Mouse (Mus musculus) natural killer cell, adult 2 months (primary cell): ENCODE measurements around the gene Mitd1.

Experiments
- DNase-seq, 2 experiments: peaks; one replicate each; pipeline ENCODE4 v3.0.0; 2022; ENCODE audit warnings: low spot score in 2 of 2

Gene Mitd1

DNA sequence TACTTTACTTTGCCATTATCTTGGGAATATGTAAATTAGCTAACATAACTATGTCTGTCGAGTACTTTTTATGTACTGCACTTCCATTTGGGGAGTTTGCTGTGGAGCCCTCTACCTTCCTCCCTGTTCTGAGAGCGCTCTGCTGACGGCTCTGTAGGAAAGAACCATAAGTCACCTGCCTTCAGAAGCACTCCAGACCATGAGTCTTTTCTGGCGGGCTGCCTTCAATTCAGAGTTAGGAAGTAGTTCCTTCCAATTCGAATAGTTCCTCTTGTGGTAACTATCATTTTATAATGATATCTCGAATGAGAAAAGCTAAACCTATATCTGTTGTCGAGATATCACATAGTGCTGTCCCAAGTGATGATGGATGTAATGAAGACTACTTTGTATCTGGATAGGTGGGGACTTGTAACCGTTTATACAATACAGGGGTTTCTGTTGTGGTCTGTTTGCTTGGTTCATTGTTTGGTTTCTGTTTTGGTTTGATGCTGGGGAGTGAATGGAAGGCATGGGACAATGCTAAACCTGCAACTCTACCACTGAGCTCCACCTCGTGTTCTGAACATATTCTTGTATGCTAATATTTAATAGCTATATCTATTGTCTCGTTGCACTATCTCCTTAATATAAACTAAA, 22.4 kb downstream of the Mitd1 start:
- no peak for DNase-seq

DNA sequence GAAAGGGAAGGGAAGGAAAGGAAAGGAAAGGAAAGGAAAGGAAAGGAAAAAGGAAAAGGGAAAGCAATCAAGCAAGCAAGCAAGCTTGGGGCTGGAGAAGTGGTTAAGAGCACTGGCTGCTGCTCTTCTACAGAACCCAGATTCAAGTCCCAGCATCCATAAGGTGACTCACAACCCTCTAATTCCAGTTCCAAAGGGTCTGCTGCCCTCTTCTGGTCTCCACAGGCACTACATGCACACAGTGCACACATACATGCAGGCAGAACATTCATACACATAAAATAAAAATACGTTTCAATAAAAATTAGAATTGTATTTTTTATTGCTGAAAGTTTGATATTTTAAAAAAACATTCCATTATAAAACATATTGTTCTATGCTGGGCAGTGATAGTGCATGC, 23.2 kb downstream of the Mitd1 start:
- peak; percentile 47 to 59 for DNase-seq

DNA sequence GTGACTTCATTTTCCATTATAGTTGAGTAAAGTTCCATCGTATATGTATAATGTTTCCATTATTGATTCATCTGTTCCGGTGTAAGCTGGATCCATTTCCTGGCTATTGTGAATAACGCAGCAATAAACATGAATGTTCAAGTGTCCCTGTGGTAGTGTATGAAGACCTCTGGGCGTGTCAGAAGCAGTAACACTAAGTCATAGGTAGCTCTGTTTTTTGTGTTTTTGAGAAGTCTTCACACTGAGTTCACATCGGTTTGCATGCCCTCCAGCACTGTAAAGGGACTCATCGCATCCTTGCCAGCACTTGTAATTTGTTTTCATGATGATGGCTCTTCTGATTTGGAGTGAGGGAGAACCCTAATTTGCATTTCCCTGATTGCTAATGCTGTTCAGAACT, 23.9 kb downstream of the Mitd1 start, which contains the start of gene Tsga10:
Gene Tsga10, minus strand, starts transcription at position 144 of the 400 bp plus-strand sequence.
- no peak for DNase-seq

DNA sequence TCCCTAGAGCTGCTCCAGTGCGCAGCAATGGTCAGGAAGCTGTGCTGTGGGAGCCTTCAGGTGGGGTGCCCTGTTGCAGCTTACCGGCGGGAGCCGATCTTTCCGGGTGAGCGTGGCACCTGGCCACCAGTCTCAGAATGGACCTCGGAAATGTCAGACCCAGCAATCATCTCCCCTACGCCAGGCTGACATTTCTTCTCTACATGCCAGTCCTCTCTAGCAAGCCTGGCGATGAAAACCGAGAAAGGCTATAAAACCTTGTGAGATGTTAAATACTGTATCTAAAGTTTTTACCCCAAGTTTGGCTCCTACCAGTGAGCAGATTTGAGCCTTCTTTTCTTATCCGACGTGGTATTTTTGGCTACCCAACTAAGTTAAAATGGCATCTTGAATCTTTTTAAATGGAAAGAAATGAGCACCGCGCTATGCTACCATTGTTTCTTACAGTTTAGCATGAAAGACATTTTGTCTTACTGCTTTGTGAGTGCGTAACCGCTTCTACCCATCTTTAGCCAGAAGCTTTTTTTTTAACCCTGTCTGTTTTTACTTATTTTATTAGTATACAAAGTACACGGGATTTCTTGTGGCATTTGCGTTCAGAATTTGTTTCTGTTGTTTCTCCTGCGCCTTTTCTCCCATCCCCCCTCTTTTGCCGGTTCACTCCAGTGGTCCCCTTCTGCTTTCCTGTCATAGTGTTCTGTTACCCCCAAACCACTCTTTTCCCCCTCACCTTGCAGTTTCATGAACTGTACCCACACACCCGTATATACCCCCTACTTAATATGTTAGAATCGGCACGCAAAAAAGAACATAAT, 24.6 kb downstream of the Mitd1 start:
- no peak for DNase-seq

DNA sequence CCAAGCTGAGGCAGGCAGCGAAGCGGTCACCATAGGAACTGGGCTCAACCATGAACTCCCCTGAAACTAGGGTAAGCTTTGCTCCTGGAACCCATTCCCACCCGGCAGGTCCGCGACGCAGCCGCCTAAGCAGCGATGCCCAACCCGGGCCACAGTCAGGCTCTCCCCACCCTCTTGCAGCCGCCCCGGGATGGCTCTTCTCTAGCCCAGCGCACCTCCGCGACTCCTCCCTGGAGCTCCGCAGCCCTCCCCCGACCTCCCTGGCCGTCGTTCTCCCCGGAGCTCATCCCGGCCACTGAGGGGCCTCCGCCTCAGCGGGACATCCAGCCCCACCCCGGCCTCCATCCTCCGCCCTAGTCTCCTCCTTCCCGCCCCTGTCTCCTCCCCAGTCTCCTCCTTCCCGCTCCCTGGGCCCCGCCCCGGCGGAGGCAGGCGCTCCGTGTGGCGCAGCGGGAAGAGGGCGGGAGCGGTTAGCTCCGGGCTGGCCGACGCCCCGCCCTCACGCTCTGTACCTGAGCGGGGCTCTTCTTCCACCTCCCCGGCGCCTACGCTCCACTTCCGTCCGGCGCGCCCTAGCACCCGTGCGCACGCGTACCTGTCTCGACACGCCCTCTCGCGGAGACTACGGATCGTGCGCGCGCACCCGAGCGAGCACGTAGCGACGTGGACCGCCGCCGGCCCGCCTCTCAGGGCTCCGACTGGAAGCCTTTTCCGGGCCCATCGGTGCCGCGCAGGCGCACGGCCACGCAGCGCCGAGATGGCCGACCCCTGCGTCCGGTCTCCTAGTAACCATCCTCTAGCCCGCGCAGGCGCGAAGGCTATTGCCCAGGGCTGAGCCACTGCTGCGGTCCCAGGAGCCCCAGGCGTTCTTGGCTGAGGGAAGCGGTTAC, 25.5 kb downstream of the Mitd1 start:
- DNase-seq = peak; percentile 98 to 99

DNA sequence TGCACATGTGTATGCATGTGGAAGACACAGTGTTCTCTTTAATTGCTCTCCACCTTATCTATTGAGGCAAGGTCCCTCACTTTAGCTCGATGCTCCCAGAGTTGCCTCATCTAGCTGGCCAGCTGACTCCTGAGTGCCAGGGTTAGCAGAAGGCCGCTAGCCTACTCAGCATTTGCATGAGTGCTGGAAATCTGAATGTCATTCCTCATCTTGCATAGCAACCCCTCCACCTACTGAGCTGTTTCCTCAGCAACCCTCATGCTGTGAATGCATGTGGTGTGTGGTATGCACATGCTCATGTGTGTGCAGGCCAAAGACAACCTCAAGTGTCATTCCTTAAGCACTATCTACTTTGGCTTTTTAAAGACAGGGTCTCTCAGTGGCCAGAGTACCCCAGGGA, 39.5 kb downstream of the Mitd1 start:
- DNase-seq = no peak

DNA sequence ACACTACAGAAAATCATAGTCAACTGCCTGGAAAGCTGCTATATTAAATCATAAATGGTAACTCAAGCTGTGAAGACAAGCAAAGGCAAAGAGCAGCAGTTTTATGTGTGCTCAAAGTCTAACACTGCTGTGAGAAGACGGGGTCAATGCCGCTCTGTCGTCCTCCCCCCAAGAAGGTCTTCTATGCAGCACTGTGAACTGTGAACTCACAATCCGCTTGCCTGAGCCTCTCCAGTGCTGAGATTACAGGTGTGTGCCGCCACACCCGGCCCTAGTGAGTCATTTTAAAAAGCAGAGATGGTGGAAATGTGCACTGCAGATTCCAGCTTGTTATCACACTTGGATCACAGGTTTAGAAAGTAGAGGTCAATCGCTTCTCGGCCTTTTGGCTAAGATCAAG, 43.3 kb downstream of the Mitd1 start:
- no peak for DNase-seq

DNA sequence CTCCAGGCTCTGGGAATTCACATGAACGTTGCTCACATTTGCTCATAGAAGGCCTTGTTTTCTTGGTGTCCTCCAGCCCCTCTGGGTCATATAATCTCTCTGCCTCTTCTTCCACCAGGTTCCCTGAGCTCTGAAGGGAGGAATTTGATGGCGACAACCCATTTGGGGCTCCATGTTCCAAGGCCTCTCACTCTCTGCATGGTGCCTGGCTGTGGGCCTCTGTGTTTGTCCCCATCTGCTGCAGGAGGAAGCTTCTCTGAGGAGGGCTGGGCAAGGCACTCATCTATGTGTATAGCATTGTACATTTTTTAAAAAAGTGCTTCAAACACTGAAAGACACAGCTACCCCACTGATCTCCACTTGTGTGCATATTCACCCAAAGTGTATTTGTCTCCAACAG, 58.5 kb downstream of the Mitd1 start:
- no peak for DNase-seq
